Mouse (Mus musculus): ENCODE results near the gene Slc41a3. TPM values are rescaled to one million over a fixed set of nuclear protein-coding genes. Genes with fewer than 3 reads are reported as not detected.

Slc41a3 gene
- polyA plus RNA-seq, 1 experiment from 2014 or later = 5.6 TPM

DNA sequence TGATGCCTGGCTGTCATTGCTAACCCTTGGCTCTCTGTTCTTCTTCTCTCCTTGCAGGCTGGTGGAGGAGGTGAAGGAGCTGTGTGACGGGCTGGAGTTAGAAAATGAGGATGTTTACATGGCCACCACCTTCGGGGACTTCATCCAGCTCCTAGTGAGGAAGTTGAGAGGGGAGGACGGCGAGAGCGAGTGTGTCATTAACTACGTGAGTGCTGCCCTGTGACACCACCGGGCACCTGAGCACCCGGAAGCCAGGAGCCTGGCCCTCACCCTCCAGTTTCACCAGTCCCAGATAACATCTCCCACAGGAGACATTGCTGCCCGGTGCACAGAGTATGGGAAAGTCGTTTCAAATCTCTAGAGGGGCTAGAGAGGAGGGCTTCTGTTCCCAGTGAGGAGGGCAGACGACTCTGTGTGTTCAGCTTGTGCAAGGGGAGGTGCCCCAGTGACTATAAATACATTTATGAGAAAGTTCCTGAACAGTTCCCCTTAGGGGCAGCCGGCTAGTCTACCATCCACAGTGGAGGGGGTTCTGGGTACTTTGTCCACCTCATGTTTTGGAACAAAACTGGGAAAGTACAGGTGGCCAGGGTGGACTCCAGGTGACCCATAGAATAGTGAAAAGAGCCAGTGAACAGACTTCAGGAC, 34.7 kb upstream of the Slc41a3 start:
- WGBS = 37% methylated on average over 12 of the region's 12 CpGs

DNA sequence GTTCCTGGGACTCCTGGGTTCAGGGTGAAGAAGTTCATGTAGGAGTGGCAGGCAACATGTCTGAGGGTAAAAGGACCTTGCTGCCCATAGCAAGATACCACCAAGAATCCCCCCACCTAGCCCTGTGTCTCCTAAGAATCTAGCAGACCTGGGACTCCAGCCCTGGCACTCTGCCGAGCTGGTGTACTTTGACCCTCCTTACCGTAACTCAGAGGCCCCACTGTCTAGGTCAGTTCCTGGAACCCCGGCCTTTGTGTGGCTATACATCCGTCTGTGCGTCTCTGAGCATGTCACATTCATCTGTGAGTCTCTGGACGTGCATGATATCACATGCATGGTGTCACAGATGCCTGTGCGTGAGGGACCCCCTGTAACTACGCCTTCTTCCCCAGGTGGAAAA, 34.1 kb upstream of the Slc41a3 start:
- no peaks in the 10 kb centered on the region for H3K9me3 ChIP-seq (replicated peaks; ENCODE audit: low read length)
- H3K27ac ChIP-seq = no peak overlapping the region
- 0 out of 2 replicates have a peak, but pooled peaks cover 5% of the 10 kb centered on the region for H3K4me1 ChIP-seq (replicated peaks; ENCODE audit: insufficient read depth, low read length)
- no peaks in the 10 kb centered on the region for H3K36me3 ChIP-seq (ENCODE audit: insufficient read depth, low read length)
- 46% methylated on average over 8 of the region's 8 CpGs for WGBS
- DNase-seq (ENCODE audit: low spot score) (no peak), ATAC-seq (replicated peaks; ENCODE audit: low FRiP score, low read depth) (no peak)
- H3K4me2 ChIP-seq (ENCODE audit: low read length) = no peak overlapping the region
- no peak for TF ChIP-seq CTCF (IDR thresholded peaks at IDR 0.05; ENCODE audit: low read depth)
- H3K27me3 ChIP-seq (ENCODE audit: insufficient read depth, low read length) = no peaks in the 10 kb centered on the region
- H3K9ac ChIP-seq (ENCODE audit: low read depth, low read length) = no peak overlapping the region
- no peak overlapping the region for H3K4me3 ChIP-seq (replicated peaks; ENCODE audit: low read depth, low read length)

More for the DNA sequence above, 34.7 kb upstream of the Slc41a3 start:
- no peak for TF ChIP-seq CTCF (IDR thresholded peaks at IDR 0.05; ENCODE audit: low read depth)
- H3K4me3 ChIP-seq (replicated peaks; ENCODE audit: low read depth, low read length) = no peak overlapping the region
- no peak overlapping the region for H3K4me2 ChIP-seq (ENCODE audit: low read length)
- no peak overlapping the region for H3K9ac ChIP-seq (ENCODE audit: low read depth, low read length)
- H3K9me3 ChIP-seq (replicated peaks; ENCODE audit: low read length) = no peaks in the 10 kb centered on the region
- no peaks in the 10 kb centered on the region for H3K36me3 ChIP-seq (ENCODE audit: insufficient read depth, low read length)
- ATAC-seq (replicated peaks; ENCODE audit: low FRiP score, low read depth) (no peak; the same call in 1 of the 2 replicates), DNase-seq (ENCODE audit: low spot score) (no peak)
- 0 out of 2 replicates have a peak, but pooled peaks cover 5% of the 10 kb centered on the region for H3K4me1 ChIP-seq (replicated peaks; ENCODE audit: insufficient read depth, low read length)
- no peaks in the 10 kb centered on the region for H3K27me3 ChIP-seq (ENCODE audit: insufficient read depth, low read length)
- H3K27ac ChIP-seq = no peak overlapping the region

DNA sequence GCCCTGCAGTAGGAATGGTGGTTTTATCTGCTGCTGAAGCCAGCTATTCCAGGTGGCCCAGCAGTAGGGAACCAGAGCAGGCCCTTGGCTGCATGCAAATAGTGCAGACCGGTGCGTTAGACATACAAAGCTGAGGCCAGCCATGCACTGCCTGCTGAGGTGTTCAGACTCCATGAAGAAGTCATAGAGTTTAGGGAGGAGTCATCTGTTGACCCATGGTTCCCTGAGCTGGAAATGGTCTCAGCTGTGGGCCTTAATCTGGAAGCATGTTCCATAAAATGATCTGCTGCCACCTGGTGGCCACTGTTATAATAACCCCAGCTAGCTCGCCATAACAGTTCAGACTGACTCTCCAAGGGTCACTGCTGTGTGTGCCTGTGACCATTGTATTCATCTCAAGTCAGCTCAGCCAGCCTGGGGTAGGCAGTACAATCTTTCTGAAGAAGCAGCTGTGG, 29.2 kb upstream of the Slc41a3 start:
- Histone ChIP-seq H3K4me1 (replicated peaks; ENCODE audit: insufficient read depth, low read length) (0 out of 2 replicates have a peak, but pooled peaks cover under 1% of the 10 kb centered on the region), H3K36me3 (ENCODE audit: insufficient read depth, low read length) (no peaks in the 10 kb centered on the region), H3K27ac (no peak overlapping the region), H3K4me2 (ENCODE audit: low read length) (no peak overlapping the region), H3K9me3 (replicated peaks; ENCODE audit: low read length) (no peaks in the 10 kb centered on the region), H3K27me3 (ENCODE audit: insufficient read depth, low read length) (no peaks in the 10 kb centered on the region), H3K9ac (ENCODE audit: low read depth, low read length) (no peak overlapping the region), H3K4me3 (replicated peaks; ENCODE audit: low read depth, low read length) (no peak overlapping the region)
- ATAC-seq (replicated peaks; ENCODE audit: low FRiP score, low read depth) (peak; percentile 65), DNase-seq (ENCODE audit: low spot score) (peak; percentile 89)
- peak; percentile 94 for TF ChIP-seq CTCF (IDR thresholded peaks at IDR 0.05; ENCODE audit: low read depth)
- WGBS = 38% methylated on average over 3 of the region's 3 CpGs

DNA sequence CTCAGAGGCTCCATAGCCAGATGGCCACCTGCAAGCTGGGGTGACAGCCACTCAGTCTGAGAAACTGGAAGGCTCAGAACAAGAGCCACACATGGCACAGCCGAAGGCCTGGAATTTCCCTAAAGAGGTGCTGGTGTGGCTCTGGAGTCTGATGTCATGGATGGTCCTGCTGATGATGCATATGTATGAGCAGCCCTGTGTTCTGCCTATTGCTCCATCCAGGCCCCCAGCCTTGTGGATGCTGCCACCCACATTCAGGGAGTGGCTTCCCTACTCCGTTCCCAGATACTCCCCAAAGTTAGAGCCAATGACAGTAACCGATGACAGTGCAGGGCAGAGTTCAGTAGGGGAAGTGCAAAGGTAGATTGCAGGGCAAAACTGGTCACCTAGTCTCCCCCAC, 26.4 kb upstream of the Slc41a3 start:
- no peak overlapping the region for H3K27ac ChIP-seq
- H3K4me2 ChIP-seq (ENCODE audit: low read length) = no peak overlapping the region
- 46% methylated on average over 3 of the region's 3 CpGs for WGBS
- DNase-seq (ENCODE audit: low spot score) = no peak
- H3K9ac ChIP-seq (ENCODE audit: low read depth, low read length) = no peak overlapping the region
- H3K4me3 ChIP-seq (replicated peaks; ENCODE audit: low read depth, low read length) = no peak overlapping the region
- H3K27me3 ChIP-seq (ENCODE audit: insufficient read depth, low read length) = no peaks in the 10 kb centered on the region
- H3K9me3 ChIP-seq (replicated peaks; ENCODE audit: low read length) = no peaks in the 10 kb centered on the region
- no peaks in the 10 kb centered on the region for H3K4me1 ChIP-seq (replicated peaks; ENCODE audit: insufficient read depth, low read length)
- no peaks in the 10 kb centered on the region for H3K36me3 ChIP-seq (ENCODE audit: insufficient read depth, low read length)
- no peak for TF ChIP-seq CTCF (IDR thresholded peaks at IDR 0.05; ENCODE audit: low read depth)
- ATAC-seq (replicated peaks; ENCODE audit: low FRiP score, low read depth) = no peak

DNA sequence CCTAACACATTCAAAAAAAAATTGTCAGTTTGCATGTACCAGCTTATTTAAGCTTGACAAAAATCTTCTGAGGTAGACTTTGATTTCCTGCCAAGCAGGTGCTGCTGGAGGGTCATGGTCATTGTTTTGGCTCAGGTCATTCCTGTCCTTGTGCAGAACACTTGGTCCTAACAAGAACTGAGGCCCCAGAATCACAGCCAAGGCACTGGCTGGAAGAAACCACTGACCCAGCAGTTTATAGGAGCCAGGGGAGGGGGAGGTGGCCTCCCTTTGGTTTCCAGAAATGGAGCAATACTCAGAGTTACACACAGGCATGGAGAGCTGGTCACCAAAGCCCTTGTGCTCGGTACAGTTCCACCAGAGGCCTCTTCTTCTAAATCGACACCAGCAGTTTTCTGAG, 22.2 kb upstream of the Slc41a3 start:
- Histone ChIP-seq H3K4me1 (replicated peaks; ENCODE audit: insufficient read depth, low read length) (no peaks in the 10 kb centered on the region), H3K4me3 (replicated peaks; ENCODE audit: low read depth, low read length) (no peak overlapping the region), H3K9ac (ENCODE audit: low read depth, low read length) (no peak overlapping the region), H3K36me3 (ENCODE audit: insufficient read depth, low read length) (no peaks in the 10 kb centered on the region), H3K4me2 (ENCODE audit: low read length) (no peak overlapping the region), H3K27me3 (ENCODE audit: insufficient read depth, low read length) (no peaks in the 10 kb centered on the region), H3K27ac (no peak overlapping the region), H3K9me3 (replicated peaks; ENCODE audit: low read length) (no peaks in the 10 kb centered on the region)
- DNase-seq (ENCODE audit: low spot score) (no peak), ATAC-seq (replicated peaks; ENCODE audit: low FRiP score, low read depth) (no peak)
- 94% methylated on average over 2 of the region's 2 CpGs for WGBS
- no peak for TF ChIP-seq CTCF (IDR thresholded peaks at IDR 0.05; ENCODE audit: low read depth)

DNA sequence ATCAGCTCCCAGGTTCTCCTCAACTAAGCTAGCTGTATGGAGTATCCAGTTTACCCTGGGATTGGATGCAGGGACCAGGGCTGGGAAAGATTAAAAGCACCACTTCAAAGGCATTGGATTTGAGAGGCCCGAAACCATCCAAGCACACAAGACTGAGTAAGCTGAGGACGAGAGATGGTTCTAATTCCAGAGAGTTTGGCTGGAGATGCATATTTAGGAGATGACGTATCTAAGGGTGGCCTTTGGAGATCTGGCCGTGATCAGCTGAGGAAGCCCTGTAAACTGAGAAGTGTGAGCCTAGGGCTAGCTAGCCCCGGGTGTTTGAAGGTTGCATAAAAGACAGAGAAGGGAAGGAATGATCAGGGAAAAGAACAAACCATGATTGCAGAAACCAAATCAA, 16.4 kb upstream of the Slc41a3 start:
- 38% methylated on average over 5 of the region's 5 CpGs for WGBS
- Histone ChIP-seq H3K9me3 (replicated peaks; ENCODE audit: low read length) (no peaks in the 10 kb centered on the region), H3K9ac (ENCODE audit: low read depth, low read length) (no peak overlapping the region), H3K4me2 (ENCODE audit: low read length) (no peak overlapping the region), H3K36me3 (ENCODE audit: insufficient read depth, low read length) (no peaks in the 10 kb centered on the region), H3K27me3 (ENCODE audit: insufficient read depth, low read length) (no peaks in the 10 kb centered on the region), H3K4me1 (replicated peaks; ENCODE audit: insufficient read depth, low read length) (no peaks in the 10 kb centered on the region), H3K4me3 (replicated peaks; ENCODE audit: low read depth, low read length) (no peak overlapping the region), H3K27ac (no peak overlapping the region)
- ATAC-seq (replicated peaks; ENCODE audit: low FRiP score, low read depth) = no peak
- peak; percentile 28 for DNase-seq (ENCODE audit: low spot score)
- no peak for TF ChIP-seq CTCF (IDR thresholded peaks at IDR 0.05; ENCODE audit: low read depth)

DNA sequence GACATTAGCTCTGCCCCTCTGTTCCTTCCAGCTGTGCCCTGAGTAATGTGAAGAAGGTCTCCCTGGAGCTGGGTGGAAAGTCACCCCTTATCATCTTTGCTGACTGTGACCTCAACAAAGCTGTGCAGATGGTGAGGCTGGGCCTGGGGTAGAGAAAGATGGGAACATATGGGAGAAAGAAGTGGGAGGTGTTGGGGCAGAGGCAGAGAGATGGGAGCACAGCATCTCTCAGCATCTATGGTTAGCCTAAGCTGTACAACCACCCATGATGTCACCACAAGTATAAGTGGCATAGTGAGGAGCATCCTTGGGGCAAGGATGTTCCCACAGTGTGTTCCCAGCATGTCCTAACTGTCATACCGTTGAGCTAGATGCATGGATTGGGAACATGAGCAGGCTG, 13.8 kb upstream of the Slc41a3 start:
- no peak for TF ChIP-seq CTCF (IDR thresholded peaks at IDR 0.05; ENCODE audit: low read depth)
- no peak overlapping the region for H3K27ac ChIP-seq
- 94% methylated on average over 1 of the region's 1 CpGs for WGBS

More for the DNA sequence above, 13.8 kb upstream of the Slc41a3 start:
- no peak for ATAC-seq (replicated peaks; ENCODE audit: low FRiP score, low read depth)
- H3K4me3 ChIP-seq (replicated peaks; ENCODE audit: low read depth, low read length) = no peak overlapping the region
- DNase-seq (ENCODE audit: low spot score) = no peak
- H3K9me3 ChIP-seq (replicated peaks; ENCODE audit: low read length) = no peaks in the 10 kb centered on the region
- no peaks in the 10 kb centered on the region for H3K4me1 ChIP-seq (replicated peaks; ENCODE audit: insufficient read depth, low read length)
- H3K4me2 ChIP-seq (ENCODE audit: low read length) = no peak overlapping the region
- no peaks in the 10 kb centered on the region for H3K36me3 ChIP-seq (ENCODE audit: insufficient read depth, low read length)
- H3K9ac ChIP-seq (ENCODE audit: low read depth, low read length) = no peak overlapping the region
- H3K27me3 ChIP-seq (ENCODE audit: insufficient read depth, low read length) = no peaks in the 10 kb centered on the region
